Mouse (Mus musculus) stomach, embryonic 16.5 days (tissue): ENCODE measurements at regions not wholly inside any gene's neighbourhood (a gene's known extent, or its start where the extent isn't known, plus 50 kb on each side); places are given as distances from the start of the nearest gene placed in this dataset.
A peak's percentile ranks its signal among the peaks of the same experiment; 100 is the strongest.

Source experiments
- ATAC-seq: fragments of 200-750 bp; cut with Nextera tagmentation; 2 replicates; pipeline ENCODE4 v1.8.0; 2017; ENCODE audit warnings: moderate number of reproducible peaks, moderate TSS enrichment; ENCODE audit not compliant: insufficient read depth, low FRiP score
- H3K27ac ChIP-seq: fragments of 300-500 bp; sonication (generic); 2 replicates; pipeline ENCODE4 v1.5.1; 2014; ENCODE audit warnings: low read length
- H3K27me3 ChIP-seq: fragments of 300-500 bp; sonication (generic); 2 replicates; pipeline ENCODE4 v1.6.1; 2014; ENCODE audit warnings: low read length, control low read depth, mixed read lengths; ENCODE audit not compliant: control insufficient read depth, insufficient read depth
- H3K36me3 ChIP-seq: fragments of 300-500 bp; sonication (generic); 2 replicates; pipeline ENCODE4 v1.6.1; 2014; ENCODE audit warnings: low read length; ENCODE audit not compliant: control insufficient read depth, insufficient read depth
- H3K4me1 ChIP-seq: fragments of 300-500 bp; sonication (generic); 2 replicates; pipeline ENCODE4 v1.6.1; 2014; ENCODE audit warnings: low read length, control low read depth, mixed read lengths; ENCODE audit not compliant: control insufficient read depth, insufficient read depth
- H3K4me2 ChIP-seq: fragments of 300-500 bp; sonication (generic); 2 replicates; pipeline ENCODE4 v1.6.1; 2014; ENCODE audit warnings: low read depth, low read length, mixed read lengths
- H3K4me3 ChIP-seq: fragments of 300-500 bp; sonication (generic); replicated peaks from 2 replicates; pipeline ENCODE4 v1.5.1; 2014; ENCODE audit warnings: mild to moderate bottlenecking, low read length
- H3K9ac ChIP-seq: fragments of 300-500 bp; sonication (generic); 2 replicates; pipeline ENCODE4 v1.6.1; 2014; ENCODE audit warnings: low read length
- H3K9me3 ChIP-seq: fragments of 300-500 bp; sonication (generic); replicated peaks from 2 replicates; pipeline ENCODE4 v1.6.1; 2016; ENCODE audit warnings: low read length, control low read depth; ENCODE audit not compliant: control insufficient read depth
- WGBS: fragments of 180-500 bp; shearing (Covaris S2); extraction: QIAGEN DNeasy Blood & Tissue Kit; methylation state at CpG from one replicate; pipeline ENCODE4 v1.1.7; 2014; 5-methylcytosine and 5-hydroxymethylcytosine counted together

GRCm38 (mm10) chr2:128381684-128382205 lies 209.3 kb upstream of the Spdye4c start:
- no peak overlapping the region for H3K4me3 ChIP-seq
- H3K4me2 ChIP-seq, result no peak overlapping the region
- peaks cover 3% of the 10 kb centered on the region; the same call in 1 of the 2 replicates for H3K4me1 ChIP-seq
- H3K9ac ChIP-seq, result no peak overlapping the region
- no peak for ATAC-seq
- no peaks in the 10 kb centered on the region for H3K9me3 ChIP-seq
- H3K36me3 ChIP-seq, result no peaks in the 10 kb centered on the region
- H3K27ac ChIP-seq, result no peak overlapping the region
- no peaks in the 10 kb centered on the region for H3K27me3 ChIP-seq
- 84% methylated on average over 5 of the region's 5 CpGs for WGBS

DNA sequence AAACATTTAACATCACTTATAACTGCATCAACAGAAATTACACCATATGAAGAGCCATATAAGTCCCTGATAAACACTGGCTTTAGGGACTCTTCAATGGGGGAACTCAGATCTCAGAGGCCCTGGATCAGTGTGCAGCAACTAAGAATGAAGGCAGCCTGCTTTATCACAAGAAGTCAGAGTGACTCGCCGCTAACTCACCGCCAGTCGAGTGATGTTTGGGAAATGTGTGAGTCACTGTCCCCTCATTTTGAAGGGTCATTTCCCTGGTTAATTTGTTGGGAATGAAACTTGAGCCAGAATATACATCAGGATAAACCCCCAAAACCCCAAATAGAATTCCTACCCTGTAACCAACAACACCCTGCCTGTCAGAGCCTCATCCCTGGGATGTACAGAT lies 208.5 kb upstream of the Spdye4c start:
- Histone ChIP-seq H3K4me3 (no peak overlapping the region), H3K36me3 (no peaks in the 10 kb centered on the region), H3K27me3 (no peaks in the 10 kb centered on the region), H3K4me2 (no peak overlapping the region), H3K9ac (no peak overlapping the region), H3K9me3 (no peaks in the 10 kb centered on the region), H3K4me1 (no peaks in the 10 kb centered on the region), H3K27ac (no peak overlapping the region)
- 49% methylated on average over 4 of the region's 4 CpGs for WGBS
- ATAC-seq, result no peak

DNA sequence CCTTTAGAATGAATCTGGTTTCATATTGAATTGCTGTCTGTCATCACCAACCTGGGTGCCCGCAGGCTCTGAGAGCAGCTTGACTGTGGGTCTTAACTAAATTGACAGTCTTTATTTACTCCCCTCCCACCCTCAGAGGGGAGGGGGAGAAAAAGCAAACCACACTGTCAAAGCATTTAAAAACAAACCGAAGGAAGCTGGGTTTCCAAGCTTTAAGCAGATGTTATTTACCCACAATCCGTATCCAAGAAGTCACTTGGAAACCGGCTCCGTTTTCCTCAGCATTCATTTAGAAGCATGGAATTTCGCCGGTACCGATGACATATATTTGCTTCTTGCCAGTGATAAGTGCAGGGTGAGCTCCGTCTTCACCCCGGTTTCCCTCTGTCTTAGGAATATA lies 206.4 kb upstream of the Spdye4c start:
- H3K4me2 ChIP-seq, result no peak overlapping the region
- no peaks in the 10 kb centered on the region for H3K27me3 ChIP-seq
- ATAC-seq, result no peak
- no peaks in the 10 kb centered on the region for H3K4me1 ChIP-seq
- H3K9ac ChIP-seq, result no peak overlapping the region
- no peaks in the 10 kb centered on the region for H3K9me3 ChIP-seq
- no peak overlapping the region for H3K4me3 ChIP-seq
- 58% methylated on average over 10 of the region's 10 CpGs for WGBS
- no peaks in the 10 kb centered on the region for H3K36me3 ChIP-seq
- no peak overlapping the region for H3K27ac ChIP-seq

DNA sequence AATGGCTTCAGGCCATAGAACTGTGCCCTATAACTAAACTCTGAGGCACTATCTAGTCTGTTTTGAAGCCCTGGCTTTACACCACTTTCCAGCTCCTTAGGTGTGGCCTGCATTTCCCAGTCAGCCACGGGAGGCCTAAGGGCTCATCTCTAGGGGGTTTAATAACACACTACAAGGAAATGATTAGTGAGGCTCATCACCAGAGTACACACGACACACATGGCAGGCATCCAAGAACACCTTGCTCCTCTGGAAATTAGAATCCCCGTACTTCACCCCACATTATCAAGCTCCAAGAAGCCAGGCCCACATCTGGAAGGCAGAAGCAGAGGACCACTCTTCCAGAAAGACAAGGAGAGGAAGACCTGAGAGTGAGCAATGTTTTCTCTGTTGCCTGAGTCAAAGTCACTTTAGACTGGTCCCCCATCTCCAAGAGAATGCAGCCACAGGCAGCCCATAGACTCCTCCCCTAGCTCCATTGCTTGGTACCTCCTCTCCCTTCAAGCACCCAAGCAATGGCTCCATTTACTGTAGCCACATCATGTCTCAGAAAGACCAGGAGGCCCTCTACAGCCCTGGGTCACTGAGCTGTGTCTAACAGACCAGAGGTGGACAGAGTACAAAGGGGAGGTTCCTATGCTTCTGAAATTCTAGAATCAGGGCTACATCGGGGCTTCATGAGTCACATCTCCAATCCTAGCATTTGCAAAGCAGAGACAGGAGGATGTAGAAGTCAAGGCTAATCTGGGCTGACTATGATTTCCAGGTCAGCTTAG lies 204.0 kb upstream of the Spdye4c start:
- ATAC-seq, result no peak
- Histone ChIP-seq H3K4me3 (no peak overlapping the region), H3K36me3 (no peaks in the 10 kb centered on the region), H3K4me2 (no peak overlapping the region), H3K9ac (no peak overlapping the region), H3K27me3 (no peaks in the 10 kb centered on the region), H3K9me3 (no peaks in the 10 kb centered on the region), H3K27ac (no peak overlapping the region), H3K4me1 (no peaks in the 10 kb centered on the region)
- WGBS, result 51% methylated on average over 4 of the region's 4 CpGs

- Histone ChIP-seq H3K27me3 (no peaks in the 10 kb centered on the region), H3K27ac (no peak overlapping the region), H3K9me3 (no peaks in the 10 kb centered on the region), H3K4me3 (no peak overlapping the region), H3K9ac (no peak overlapping the region), H3K36me3 (no peaks in the 10 kb centered on the region), H3K4me2 (no peak overlapping the region), H3K4me1 (no peaks in the 10 kb centered on the region)
- ATAC-seq, result no peak
- whole genome bisulfite sequencing, result 72% methylated on average over 8 of the region's 8 CpGs
These were observed 203.0 kb upstream of the Spdye4c start for GRCm38 (mm10) chr2:128387851-128388471.

GRCm38 (mm10) chr2:128388883-128389470 lies 202.0 kb upstream of the Spdye4c start:
- H3K4me3 ChIP-seq, result no peak overlapping the region
- H3K27ac ChIP-seq, result no peak overlapping the region
- H3K36me3 ChIP-seq, result no peaks in the 10 kb centered on the region
- no peak; the same call in 1 of the 2 replicates for ATAC-seq
- H3K9me3 ChIP-seq, result no peaks in the 10 kb centered on the region
- H3K9ac ChIP-seq, result no peak overlapping the region
- H3K4me2 ChIP-seq, result no peak overlapping the region
- H3K4me1 ChIP-seq, result no peaks in the 10 kb centered on the region
- H3K27me3 ChIP-seq, result no peaks in the 10 kb centered on the region
- WGBS, result 22% methylated on average over 7 of the region's 7 CpGs

DNA sequence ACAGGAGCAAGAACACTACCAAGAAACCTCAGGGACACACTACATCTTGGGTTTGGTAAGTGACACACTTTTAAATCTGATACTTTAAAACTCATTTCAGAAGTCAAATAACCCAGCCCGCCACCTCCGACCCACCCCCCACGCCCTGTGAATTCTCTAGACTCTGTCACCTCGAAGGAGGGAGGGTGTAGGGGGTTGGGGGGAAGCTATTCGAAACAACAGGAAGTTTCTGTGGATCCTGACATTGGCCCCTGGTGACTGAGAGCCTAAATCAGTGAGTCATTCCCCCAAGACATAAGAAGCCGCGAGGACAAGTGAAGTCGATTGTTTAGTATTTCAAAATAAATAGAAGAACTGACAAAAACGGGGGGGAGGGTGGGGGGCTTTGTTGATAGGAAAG lies 198.7 kb upstream of the Spdye4c start:
- Histone ChIP-seq H3K9me3 (no peaks in the 10 kb centered on the region), H3K9ac (no peak overlapping the region), H3K4me1 (peaks cover 4% of the 10 kb centered on the region), H3K27ac (no peak overlapping the region), H3K4me2 (peak overlapping the region; percentile 22; the same call in 1 of the 2 replicates), H3K36me3 (no peaks in the 10 kb centered on the region), H3K27me3 (no peaks in the 10 kb centered on the region), H3K4me3 (no peak overlapping the region)
- ATAC-seq, result no peak
- WGBS, result 18% methylated on average over 9 of the region's 9 CpGs

DNA sequence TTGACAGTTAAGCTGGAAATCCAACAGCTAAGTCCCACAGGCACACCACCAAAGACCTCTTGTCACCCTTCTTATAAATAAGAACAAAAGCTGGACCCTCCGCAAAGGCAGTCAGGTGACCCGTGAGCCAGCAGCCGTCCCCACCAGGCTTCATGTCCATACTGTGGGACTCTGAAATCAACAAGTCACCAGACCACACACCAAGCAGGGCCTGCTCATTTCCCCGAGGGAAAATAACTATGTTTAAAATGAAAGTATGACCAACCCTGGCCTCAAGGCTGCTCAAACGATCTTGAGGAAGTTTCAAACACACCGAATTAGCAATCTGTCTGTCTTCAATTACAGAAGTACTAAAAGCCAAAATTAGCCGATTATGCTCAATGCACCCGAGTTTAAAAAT lies 197.6 kb upstream of the Spdye4c start:
- peak overlapping the region; percentile 30 for H3K4me2 ChIP-seq
- no peaks in the 10 kb centered on the region for H3K9me3 ChIP-seq
- peaks cover 4% of the 10 kb centered on the region for H3K4me1 ChIP-seq
- H3K9ac ChIP-seq, result no peak overlapping the region
- ATAC-seq, result no peak
- H3K4me3 ChIP-seq, result no peak overlapping the region
- H3K27me3 ChIP-seq, result no peaks in the 10 kb centered on the region
- 29% methylated on average over 8 of the region's 8 CpGs for WGBS
- H3K36me3 ChIP-seq, result no peaks in the 10 kb centered on the region
- H3K27ac ChIP-seq, result no peak overlapping the region

- no peaks in the 10 kb centered on the region for H3K9me3 ChIP-seq
- ATAC-seq, result no peak
- no peaks in the 10 kb centered on the region for H3K27me3 ChIP-seq
- peaks cover 4% of the 10 kb centered on the region for H3K4me1 ChIP-seq
- peak overlapping the region; percentile 30; the same call in 1 of the 2 replicates for H3K4me2 ChIP-seq
- no peak overlapping the region for H3K9ac ChIP-seq
- H3K4me3 ChIP-seq, result no peak overlapping the region
- WGBS, result 78% methylated on average over 5 of the region's 5 CpGs
- no peak overlapping the region for H3K27ac ChIP-seq
- H3K36me3 ChIP-seq, result no peaks in the 10 kb centered on the region
These were observed 197.1 kb upstream of the Spdye4c start for GRCm38 (mm10) chr2:128393921-128394320.
